Mouse (Mus musculus) heart, postnatal 10 days (tissue): ENCODE measurements around the gene Ddit4. TPM values are rescaled to one million over a fixed set of nuclear protein-coding genes. Genes with fewer than 3 reads are reported as not detected.

Source experiments
- DNase-seq, 2 experiments: peaks; one replicate each; pipeline ENCODE4 v3.0.0; 2021
- intact Hi-C: fragments of 180-260 bp; cut with DNase I; formaldehyde crosslinking; loops from one replicate; pipeline ENCODE4 v1.15.1; 2025
- total RNA-seq, 2 experiments: library from RNA; stranded (reverse); gene quantifications; 2 replicates each; pipeline ENCODE4 v1.2.3; 2021

Gene Ddit4
- total RNA-seq, 2 experiments from 2014 or later, result 65.8 to 116 TPM

DNA sequence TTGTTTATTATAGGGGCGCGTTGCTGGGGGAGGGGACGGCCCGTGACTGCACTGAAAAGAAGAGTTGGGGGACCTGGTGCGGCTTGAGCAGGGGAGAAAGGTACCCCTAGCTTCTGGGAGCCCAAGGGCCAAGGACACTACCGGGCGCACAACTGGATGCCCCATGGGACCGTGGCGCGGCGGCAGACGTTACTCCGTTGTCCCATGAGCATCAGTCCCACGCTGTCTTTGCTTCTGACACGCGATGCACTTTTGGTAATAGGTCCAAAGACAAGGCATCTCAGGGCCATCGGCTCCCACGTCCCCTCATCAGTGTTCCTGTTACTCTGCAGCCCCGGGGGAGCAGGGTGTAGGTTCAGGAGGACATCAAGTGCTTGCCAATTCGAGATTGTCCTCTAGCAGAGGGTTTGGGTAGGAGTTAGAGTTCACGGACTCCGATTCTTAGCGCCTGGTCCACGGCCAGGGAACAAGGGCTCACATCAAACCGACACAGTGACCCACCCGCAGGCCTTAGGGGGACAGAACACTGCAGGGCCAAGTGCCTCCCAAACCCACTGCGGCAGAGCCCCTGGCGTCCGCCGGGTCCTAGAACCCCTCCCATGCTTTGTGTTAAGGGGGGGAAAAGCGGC is 632 bp upstream of the Ddit4 start:
- DNase-seq, result peak; percentile 80
- intact Hi-C loops, result loop anchor here (1.0 kb wide), 2 partner anchors 17 to 22 kb away; no protein-coding TSS in a partner anchor

DNA sequence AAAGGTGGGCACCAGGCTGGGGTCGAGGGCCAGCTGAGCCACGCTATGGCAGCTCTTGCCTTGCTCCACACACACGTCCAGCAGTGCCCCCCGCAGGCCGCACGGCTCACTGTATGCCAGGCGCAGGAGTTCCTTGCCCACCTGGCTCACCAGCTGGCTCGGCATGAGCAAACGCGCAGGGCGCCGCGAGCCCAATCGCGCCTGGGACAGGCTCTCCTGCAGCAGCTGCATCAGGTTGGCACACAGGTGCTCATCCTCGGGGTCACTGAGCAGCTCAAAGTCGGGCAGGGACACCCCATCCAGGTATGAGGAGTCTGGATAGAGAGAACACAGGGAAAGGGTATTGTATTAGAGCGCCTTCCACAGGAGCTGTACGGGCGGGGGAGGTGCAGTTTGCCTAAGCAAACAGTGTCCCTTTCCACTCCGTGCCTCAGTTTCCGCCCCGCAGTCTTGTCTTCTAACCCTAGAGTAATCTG is 880 bp downstream of the Ddit4 start:
- intact Hi-C loops, result loop anchor here (1.0 to 2.0 kb wide), 4 partner anchors 34 to 55 kb away; partner anchors contain the start of genes Anapc16 and Ascc1
- DNase-seq, result peak; percentile 88

GRCm38 (mm10) chr10:59949783-59950605 is 1.6 kb downstream of the Ddit4 start:
- DNase-seq, result no peak
- intact Hi-C loops, result loop anchor here (1.0 to 2.0 kb wide), 4 partner anchors 33 to 55 kb away; partner anchors contain the start of genes Anapc16 and Ascc1

- intact Hi-C loops, result no loop called here
- peak in 1 of 2 experiments; percentile 48 for DNase-seq
Measured at GRCm38 (mm10) chr10:59949255-59949648, 2.4 kb downstream of the Ddit4 start.

- peak; percentile 59 to 64 for DNase-seq
- intact Hi-C loops, result no loop called here
Measured at GRCm38 (mm10) chr10:59948363-59949254, 3.0 kb downstream of the Ddit4 start.

GRCm38 (mm10) chr10:59947296-59948073 is 4.1 kb downstream of the Ddit4 start:
- DNase-seq, result peak in 1 of 2 experiments; percentile 51
- intact Hi-C loops, result no loop called here

- intact Hi-C loops, result no loop called here
- no peak for DNase-seq
Measured at GRCm38 (mm10) chr10:59946362-59946761, 5.3 kb downstream of the Ddit4 start.

DNA sequence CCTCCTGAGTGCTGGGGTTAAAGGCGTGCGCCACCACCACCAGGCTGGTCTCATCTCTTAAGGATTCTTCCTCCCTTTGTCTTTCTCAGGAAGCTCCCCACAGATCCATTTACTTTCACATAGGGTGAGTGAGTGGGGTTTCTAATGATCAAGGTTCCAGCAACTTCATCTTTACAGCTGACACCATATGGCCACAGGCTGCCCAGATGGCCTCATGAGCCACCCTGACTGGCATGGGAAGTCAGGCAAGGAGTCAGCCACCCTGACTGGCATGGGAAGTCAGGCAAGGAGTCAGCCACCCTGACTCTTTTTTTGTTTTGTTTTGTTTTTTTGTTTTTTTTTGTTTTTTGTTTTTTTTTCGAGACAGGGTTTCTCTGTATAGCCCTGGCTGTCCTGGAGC is 6.2 kb downstream of the Ddit4 start:
- intact Hi-C loops, result no loop called here
- DNase-seq, result no peak

GRCm38 (mm10) chr10:59943421-59943989 is 8.1 kb downstream of the Ddit4 start:
- intact Hi-C loops, result loop anchor here (2.0 kb wide), 1 partner anchor 19 kb away; no protein-coding TSS in a partner anchor
- peak; percentile 86 to 88 for DNase-seq

GRCm38 (mm10) chr10:59942847-59943420 is 8.7 kb downstream of the Ddit4 start:
- intact Hi-C loops, result loop anchor here (2.0 kb wide), 1 partner anchor 18 kb away; no protein-coding TSS in a partner anchor
- DNase-seq, result peak; percentile 64 to 71

DNA sequence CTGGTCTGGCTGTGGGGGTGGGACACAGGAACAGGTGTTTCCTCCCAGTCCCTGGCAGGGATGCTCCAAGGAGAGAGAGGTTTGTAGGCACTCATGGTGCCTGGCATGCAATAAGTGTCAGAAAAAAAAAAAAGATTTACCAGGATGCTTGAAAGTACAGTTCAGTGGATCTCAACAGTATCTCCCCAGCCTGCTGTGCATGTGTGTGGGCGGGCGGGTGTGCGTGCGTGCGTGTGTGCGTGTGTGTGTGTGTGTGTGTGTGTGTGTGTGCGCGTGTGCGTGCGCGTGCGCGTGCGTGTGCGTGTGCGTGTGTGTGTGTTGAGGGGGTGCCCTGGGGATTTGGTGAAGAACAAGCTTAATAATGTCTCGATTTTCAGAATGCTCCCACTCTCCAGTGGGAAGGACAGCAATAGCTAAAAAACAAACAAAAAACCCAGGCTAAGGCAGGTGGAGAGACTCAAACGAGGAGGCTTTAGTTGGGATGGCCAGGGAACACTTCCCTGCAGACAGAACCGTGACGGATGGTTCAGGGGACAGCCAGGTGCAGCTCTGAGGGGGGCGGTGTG is 9.3 kb downstream of the Ddit4 start:
- DNase-seq, result no peak
- intact Hi-C loops, result loop anchor here (2.0 kb wide), 1 partner anchor 18 kb away; no protein-coding TSS in a partner anchor

DNA sequence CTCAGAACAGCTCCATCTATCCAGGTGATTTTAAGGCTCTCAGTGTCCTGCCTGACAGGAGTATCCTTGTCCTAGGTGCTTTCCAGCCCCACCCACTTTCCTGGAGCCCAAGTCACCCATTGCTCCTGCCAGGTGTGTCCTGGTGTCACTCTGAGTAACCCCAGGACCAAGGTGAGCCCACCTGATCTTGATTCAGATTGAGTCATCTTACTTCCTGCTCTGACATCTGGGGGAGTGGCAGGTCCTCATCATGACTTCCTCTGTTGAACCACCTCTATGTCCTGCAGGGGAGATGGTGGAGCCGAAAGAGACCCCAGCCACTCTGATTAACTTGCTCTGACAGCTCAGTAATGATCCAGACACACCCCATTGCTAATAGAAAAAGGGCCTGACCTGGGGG is 12.6 kb downstream of the Ddit4 start:
- no peak for DNase-seq
- intact Hi-C loops, result no loop called here

GRCm38 (mm10) chr10:59938662-59939061 is 13.0 kb downstream of the Ddit4 start:
- DNase-seq, result no peak
- intact Hi-C loops, result no loop called here

GRCm38 (mm10) chr10:59936058-59936856 is 15.4 kb downstream of the Ddit4 start:
- intact Hi-C loops, result no loop called here
- DNase-seq, result no peak

- DNase-seq, result no peak
- intact Hi-C loops, result no loop called here
Measured at GRCm38 (mm10) chr10:59934039-59934438, 17.6 kb downstream of the Ddit4 start.

GRCm38 (mm10) chr10:59932521-59932920 is 19.1 kb downstream of the Ddit4 start:
- DNase-seq, result peak in 1 of 2 experiments; percentile 40

GRCm38 (mm10) chr10:59930996-59931395 is 20.6 kb downstream of the Ddit4 start:
- no peak for DNase-seq
- intact Hi-C loops, result no loop called here

More at GRCm38 (mm10) chr10:59932521-59932920, 19.1 kb downstream of the Ddit4 start:
- intact Hi-C loops, result no loop called here

DNA sequence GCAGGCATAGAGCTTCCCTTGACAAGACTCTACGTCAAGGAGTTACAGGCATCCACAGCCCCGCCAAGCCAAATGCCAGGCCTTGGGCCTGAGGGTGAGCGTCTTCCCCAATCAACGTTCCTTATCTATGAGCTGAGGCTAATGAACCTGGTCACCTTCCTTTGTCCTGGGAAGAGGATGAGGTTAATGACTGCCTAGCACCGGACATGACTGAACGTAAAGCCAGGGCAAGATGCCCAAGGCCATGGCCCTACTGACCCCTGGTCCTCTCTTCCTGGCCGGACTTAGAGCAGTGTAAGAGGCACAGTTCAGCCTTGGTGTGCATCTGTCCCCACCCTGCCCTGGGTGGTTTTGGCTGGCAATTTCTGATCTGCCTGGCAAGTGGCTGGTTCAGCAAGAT is 22.4 kb downstream of the Ddit4 start:
- no peak for DNase-seq
- intact Hi-C loops, result no loop called here
